Mouse (Mus musculus): ENCODE data around the gene Rapgefl1. TPM values are rescaled to one million over a fixed set of nuclear protein-coding genes. Genes with fewer than 3 reads are reported as not detected.

The Rapgefl1 gene
- polyA plus RNA-seq, 1 experiment from 2014 or later = 2.5 TPM

- Histone ChIP-seq H3K4me1 (replicated peaks; ENCODE audit: control insufficient read depth, insufficient read depth, low read length) (peaks cover 2% of the 10 kb centered on the region; the same call in 1 of the 2 replicates), H3K4me3 (ENCODE audit: low read depth, low read length) (no peak overlapping the region), H3K9me3 (ENCODE audit: control insufficient read depth, low read length) (no peaks in the 10 kb centered on the region), H3K36me3 (ENCODE audit: control insufficient read depth, insufficient read depth, low read length) (no peaks in the 10 kb centered on the region), H3K27me3 (ENCODE audit: control insufficient read depth, insufficient read depth, low read length) (no peaks in the 10 kb centered on the region), H3K4me2 (ENCODE audit: low read depth, low read length, severe bottlenecking) (no peak overlapping the region), H3K27ac (ENCODE audit: low read depth, low read length) (no peak overlapping the region), H3K9ac (ENCODE audit: low read length) (no peak overlapping the region)
- 38% methylated on average over 14 of the region's 14 CpGs for WGBS
- ATAC-seq (replicated peaks; ENCODE audit: low FRiP score) = no peak
- DNase-seq (ENCODE audit: low spot score) = peak; percentile 93
Measured at GRCm38 (mm10) chr11:98858759-98859731, 22.5 kb downstream of the Rapgefl1 start.

GRCm38 (mm10) chr11:98863028-98863750 lies 26.6 kb downstream of the Rapgefl1 start, which contains the start of gene Wipf2:
Gene Wipf2, plus strand, starts transcription at chr11:98863638.
- Histone ChIP-seq H3K27me3 (ENCODE audit: control insufficient read depth, insufficient read depth, low read length) (no peaks in the 10 kb centered on the region), H3K4me1 (replicated peaks; ENCODE audit: control insufficient read depth, insufficient read depth, low read length) (peaks cover 4% of the 10 kb centered on the region), H3K9me3 (ENCODE audit: control insufficient read depth, low read length) (no peaks in the 10 kb centered on the region), H3K4me2 (ENCODE audit: low read depth, low read length, severe bottlenecking) (peak within 1 kb of the TSS; percentile 73), H3K9ac (ENCODE audit: low read length) (peak within 1 kb of the TSS; percentile 62), H3K27ac (ENCODE audit: low read depth, low read length) (peak within 1 kb of the TSS; percentile 80), H3K4me3 (ENCODE audit: low read depth, low read length) (peak within 1 kb of the TSS; percentile 61), H3K36me3 (ENCODE audit: control insufficient read depth, insufficient read depth, low read length) (no peaks in the 10 kb centered on the region; the same call in 1 of the 2 replicates)
- 7% methylated on average over 38 of the region's 41 CpGs for WGBS
- ATAC-seq (replicated peaks; ENCODE audit: low FRiP score) = peak; percentile 90
- DNase-seq (ENCODE audit: low spot score) = peak; percentile 98

- no peaks in the 10 kb centered on the region; the same call in 1 of the 2 replicates for H3K36me3 ChIP-seq (ENCODE audit: control insufficient read depth, insufficient read depth, low read length)
- peak overlapping the region; percentile 73 for H3K4me2 ChIP-seq (ENCODE audit: low read depth, low read length, severe bottlenecking)
- peaks cover 4% of the 10 kb centered on the region for H3K4me1 ChIP-seq (replicated peaks; ENCODE audit: control insufficient read depth, insufficient read depth, low read length)
- under 1% methylated on average over 38 of the region's 39 CpGs for WGBS
- H3K9me3 ChIP-seq (ENCODE audit: control insufficient read depth, low read length) = no peaks in the 10 kb centered on the region
- peak overlapping the region; percentile 62 for H3K9ac ChIP-seq (ENCODE audit: low read length)
- no peaks in the 10 kb centered on the region for H3K27me3 ChIP-seq (ENCODE audit: control insufficient read depth, insufficient read depth, low read length)
- H3K4me3 ChIP-seq (ENCODE audit: low read depth, low read length) = peak overlapping the region; percentile 61
- peak; percentile 93 for DNase-seq (ENCODE audit: low spot score)
- ATAC-seq (replicated peaks; ENCODE audit: low FRiP score) = peak; percentile 84
- H3K27ac ChIP-seq (ENCODE audit: low read depth, low read length) = peak overlapping the region; percentile 80
Measured at GRCm38 (mm10) chr11:98863751-98864429, 27.3 kb downstream of the Rapgefl1 start.

GRCm38 (mm10) chr11:98867293-98867692 lies 30.7 kb downstream of the Rapgefl1 start:
- DNase-seq (ENCODE audit: low spot score) (no peak), ATAC-seq (replicated peaks; ENCODE audit: low FRiP score) (no peak)
- Histone ChIP-seq H3K4me1 (replicated peaks; ENCODE audit: control insufficient read depth, insufficient read depth, low read length) (peaks cover 4% of the 10 kb centered on the region), H3K9me3 (ENCODE audit: control insufficient read depth, low read length) (no peaks in the 10 kb centered on the region), H3K4me2 (ENCODE audit: low read depth, low read length, severe bottlenecking) (no peak overlapping the region), H3K9ac (ENCODE audit: low read length) (no peak overlapping the region), H3K27ac (ENCODE audit: low read depth, low read length) (no peak overlapping the region), H3K27me3 (ENCODE audit: control insufficient read depth, insufficient read depth, low read length) (no peaks in the 10 kb centered on the region), H3K4me3 (ENCODE audit: low read depth, low read length) (no peak overlapping the region), H3K36me3 (ENCODE audit: control insufficient read depth, insufficient read depth, low read length) (no peaks in the 10 kb centered on the region; the same call in 1 of the 2 replicates)
- WGBS = 68% methylated on average over 12 of the region's 12 CpGs

GRCm38 (mm10) chr11:98869906-98870305 lies 33.3 kb downstream of the Rapgefl1 start:
- 93% methylated on average over 8 of the region's 8 CpGs for WGBS
- H3K36me3 ChIP-seq (ENCODE audit: control insufficient read depth, insufficient read depth, low read length) = no peaks in the 10 kb centered on the region; the same call in 1 of the 2 replicates

GRCm38 (mm10) chr11:98870791-98871190 lies 34.2 kb downstream of the Rapgefl1 start:
- no peaks in the 10 kb centered on the region for H3K4me1 ChIP-seq (replicated peaks; ENCODE audit: control insufficient read depth, insufficient read depth, low read length)
- no peak overlapping the region for H3K4me2 ChIP-seq (ENCODE audit: low read depth, low read length, severe bottlenecking)
- no peak overlapping the region for H3K27ac ChIP-seq (ENCODE audit: low read depth, low read length)
- H3K27me3 ChIP-seq (ENCODE audit: control insufficient read depth, insufficient read depth, low read length) = no peaks in the 10 kb centered on the region
- H3K4me3 ChIP-seq (ENCODE audit: low read depth, low read length) = no peak overlapping the region
- ATAC-seq (replicated peaks; ENCODE audit: low FRiP score) (no peak), DNase-seq (ENCODE audit: low spot score) (no peak)
- H3K36me3 ChIP-seq (ENCODE audit: control insufficient read depth, insufficient read depth, low read length) = no peaks in the 10 kb centered on the region; the same call in 1 of the 2 replicates
- H3K9me3 ChIP-seq (ENCODE audit: control insufficient read depth, low read length) = no peaks in the 10 kb centered on the region
- WGBS = 83% methylated on average over 5 of the region's 5 CpGs
- no peak overlapping the region for H3K9ac ChIP-seq (ENCODE audit: low read length)

More at GRCm38 (mm10) chr11:98869906-98870305, 33.3 kb downstream of the Rapgefl1 start:
- H3K4me3 ChIP-seq (ENCODE audit: low read depth, low read length) = no peak overlapping the region
- no peaks in the 10 kb centered on the region for H3K27me3 ChIP-seq (ENCODE audit: control insufficient read depth, insufficient read depth, low read length)
- H3K4me1 ChIP-seq (replicated peaks; ENCODE audit: control insufficient read depth, insufficient read depth, low read length) = no peaks in the 10 kb centered on the region
- no peak overlapping the region for H3K9ac ChIP-seq (ENCODE audit: low read length)
- no peak overlapping the region for H3K4me2 ChIP-seq (ENCODE audit: low read depth, low read length, severe bottlenecking)
- DNase-seq (ENCODE audit: low spot score) (no peak), ATAC-seq (replicated peaks; ENCODE audit: low FRiP score) (no peak)
- H3K9me3 ChIP-seq (ENCODE audit: control insufficient read depth, low read length) = no peaks in the 10 kb centered on the region
- H3K27ac ChIP-seq (ENCODE audit: low read depth, low read length) = no peak overlapping the region

- Histone ChIP-seq H3K4me1 (replicated peaks; ENCODE audit: control insufficient read depth, insufficient read depth, low read length) (no peaks in the 10 kb centered on the region), H3K27ac (ENCODE audit: low read depth, low read length) (no peak overlapping the region), H3K36me3 (ENCODE audit: control insufficient read depth, insufficient read depth, low read length) (no peaks in the 10 kb centered on the region; the same call in 1 of the 2 replicates), H3K9ac (ENCODE audit: low read length) (no peak overlapping the region), H3K9me3 (ENCODE audit: control insufficient read depth, low read length) (no peaks in the 10 kb centered on the region), H3K27me3 (ENCODE audit: control insufficient read depth, insufficient read depth, low read length) (no peaks in the 10 kb centered on the region), H3K4me2 (ENCODE audit: low read depth, low read length, severe bottlenecking) (no peak overlapping the region), H3K4me3 (ENCODE audit: low read depth, low read length) (no peak overlapping the region)
- ATAC-seq (replicated peaks; ENCODE audit: low FRiP score) (no peak), DNase-seq (ENCODE audit: low spot score) (no peak)
- WGBS = 62% methylated on average over 4 of the region's 4 CpGs
Measured at GRCm38 (mm10) chr11:98871416-98871815, 34.8 kb downstream of the Rapgefl1 start.

GRCm38 (mm10) chr11:98872040-98872439 lies 35.5 kb downstream of the Rapgefl1 start:
- WGBS = 67% methylated on average over 4 of the region's 4 CpGs
- Histone ChIP-seq H3K4me3 (ENCODE audit: low read depth, low read length) (no peak overlapping the region), H3K36me3 (ENCODE audit: control insufficient read depth, insufficient read depth, low read length) (no peaks in the 10 kb centered on the region), H3K27me3 (ENCODE audit: control insufficient read depth, insufficient read depth, low read length) (no peaks in the 10 kb centered on the region), H3K27ac (ENCODE audit: low read depth, low read length) (no peak overlapping the region), H3K9ac (ENCODE audit: low read length) (no peak overlapping the region), H3K4me2 (ENCODE audit: low read depth, low read length, severe bottlenecking) (no peak overlapping the region), H3K9me3 (ENCODE audit: control insufficient read depth, low read length) (no peaks in the 10 kb centered on the region), H3K4me1 (replicated peaks; ENCODE audit: control insufficient read depth, insufficient read depth, low read length) (no peaks in the 10 kb centered on the region)
- ATAC-seq (replicated peaks; ENCODE audit: low FRiP score) = no peak
- DNase-seq (ENCODE audit: low spot score) = no peak

All from forebrain, embryonic 11.5 days (tissue).